Mouse (Mus musculus): Measurements from ENCODE around the gene Mcub.
A peak's percentile ranks its signal among the peaks of the same experiment; 100 is the strongest.

Gene Mcub

DNA sequence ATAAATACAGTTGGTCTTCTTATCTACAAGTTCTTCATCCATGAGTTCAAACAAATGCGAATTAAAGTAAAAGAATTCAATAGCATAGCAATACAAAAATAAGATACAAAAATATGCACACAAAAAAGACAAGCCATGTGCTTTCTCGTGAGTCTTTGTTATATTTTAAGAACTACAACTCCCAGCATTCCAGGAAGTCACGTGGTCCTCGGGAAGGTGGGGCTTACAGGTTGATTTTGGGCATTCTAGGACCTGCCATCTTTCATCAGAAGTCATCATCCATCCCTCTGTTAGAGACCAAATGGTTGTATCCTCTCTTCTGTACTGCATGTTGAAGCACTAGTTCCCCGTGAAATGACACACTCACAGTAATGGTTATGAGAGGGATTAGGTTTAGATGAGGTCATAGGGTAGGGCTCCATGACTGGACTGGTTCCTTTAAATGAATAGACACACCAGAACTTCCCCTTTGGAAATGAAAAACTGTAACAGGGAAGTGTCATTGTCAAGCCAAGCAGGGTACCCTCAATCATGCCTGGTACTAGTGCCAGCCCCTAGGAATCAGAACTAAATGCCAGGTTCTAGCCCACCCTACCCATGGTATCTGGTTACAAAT is 20.7 kb downstream of the Mcub start:
- no peak for DNase-seq (ENCODE audit: low spot score)

DNA sequence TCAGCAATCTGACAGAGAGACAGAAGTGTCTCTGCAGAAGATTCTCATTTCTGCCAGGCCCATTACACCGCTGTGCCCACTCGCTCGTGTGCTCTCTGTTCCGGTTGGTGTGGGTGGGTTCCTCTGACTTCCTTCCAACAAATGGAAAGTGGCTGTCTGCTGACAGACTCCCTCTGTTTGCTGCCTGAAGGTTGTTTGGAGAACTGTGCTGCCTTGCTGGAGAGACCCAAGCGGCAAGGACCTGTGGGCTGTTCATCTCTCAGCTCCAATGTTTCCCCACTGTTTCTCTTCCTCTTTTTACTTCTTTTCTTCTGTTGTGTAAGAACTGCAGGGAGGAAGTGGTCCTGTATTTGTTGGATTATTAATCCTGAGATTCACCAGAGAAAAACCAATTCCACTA is 21.6 kb downstream of the Mcub start:
- DNase-seq (ENCODE audit: low spot score): no peak

DNA sequence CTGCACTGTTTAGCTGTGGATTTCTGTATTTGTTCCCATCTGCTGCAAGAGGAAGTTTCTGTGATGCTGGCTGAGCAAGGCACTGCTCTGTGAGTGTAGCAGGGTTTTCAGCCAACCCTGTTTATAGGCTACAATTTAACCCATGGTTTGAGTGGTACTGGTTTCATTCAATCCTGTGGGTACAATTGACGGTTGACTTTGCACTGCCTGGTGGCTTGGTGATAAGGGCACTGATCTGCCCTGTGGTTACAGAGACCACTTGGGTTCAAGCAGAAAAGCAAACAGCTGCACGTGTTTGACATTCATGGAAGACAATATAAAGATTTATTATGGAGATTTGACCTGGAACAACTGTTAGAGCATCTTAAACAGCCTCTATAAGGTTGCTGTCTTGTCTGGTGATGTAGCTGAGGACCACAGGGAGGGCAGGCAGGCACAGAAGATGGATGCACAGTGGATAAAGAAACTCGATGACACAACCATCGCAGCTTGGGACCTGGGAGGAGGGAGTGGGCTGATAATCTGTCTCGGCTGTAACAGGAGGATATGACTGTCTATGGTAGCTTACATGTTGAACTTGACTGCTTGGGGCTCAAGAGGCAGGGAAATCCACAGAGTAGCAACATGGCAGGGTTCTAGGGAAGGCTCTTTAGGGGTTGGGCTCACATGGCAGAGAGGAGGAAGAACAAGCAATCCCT is 23.6 kb downstream of the Mcub start:
- DNase-seq (ENCODE audit: low spot score): no peak

DNA sequence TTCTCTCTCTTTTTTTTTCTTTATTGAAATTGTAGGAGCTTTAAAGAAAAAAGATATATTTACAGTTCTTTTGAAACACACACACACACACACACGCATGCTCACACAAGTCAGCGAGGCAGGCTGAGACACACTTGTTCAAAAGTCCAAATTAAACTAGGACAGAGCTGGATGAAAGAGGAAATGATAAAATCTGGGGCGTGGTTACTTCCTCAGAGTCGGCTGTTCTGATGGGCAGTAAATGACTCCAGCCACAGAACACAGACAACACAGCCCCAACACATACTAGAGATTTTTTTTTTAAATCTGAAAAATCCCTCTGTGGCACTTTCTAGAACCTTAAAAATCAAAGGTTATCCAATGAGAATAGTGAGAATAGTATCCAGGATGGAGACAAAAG is 26.2 kb downstream of the Mcub start:
- no peak for DNase-seq (ENCODE audit: low spot score)

DNA sequence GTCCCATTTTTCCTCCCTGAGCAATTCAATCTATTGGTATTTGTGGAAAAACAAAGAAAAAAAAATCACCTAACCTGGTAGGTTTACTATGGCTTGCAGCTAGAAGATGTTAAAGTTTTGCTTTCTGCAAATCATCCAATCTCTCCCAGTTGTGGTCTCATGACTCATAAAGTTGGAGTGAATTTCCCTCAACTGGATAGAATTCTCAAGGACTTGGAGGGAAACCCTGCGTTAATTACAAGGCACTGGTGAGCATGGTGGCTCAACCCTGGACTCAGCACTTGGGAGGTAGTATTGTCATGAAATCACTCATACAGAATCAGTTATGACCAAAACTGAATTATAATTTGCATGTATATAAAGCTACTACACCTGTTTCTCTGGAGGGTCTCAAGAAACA is 28.7 kb downstream of the Mcub start:
- no peak for DNase-seq (ENCODE audit: low spot score)

DNA sequence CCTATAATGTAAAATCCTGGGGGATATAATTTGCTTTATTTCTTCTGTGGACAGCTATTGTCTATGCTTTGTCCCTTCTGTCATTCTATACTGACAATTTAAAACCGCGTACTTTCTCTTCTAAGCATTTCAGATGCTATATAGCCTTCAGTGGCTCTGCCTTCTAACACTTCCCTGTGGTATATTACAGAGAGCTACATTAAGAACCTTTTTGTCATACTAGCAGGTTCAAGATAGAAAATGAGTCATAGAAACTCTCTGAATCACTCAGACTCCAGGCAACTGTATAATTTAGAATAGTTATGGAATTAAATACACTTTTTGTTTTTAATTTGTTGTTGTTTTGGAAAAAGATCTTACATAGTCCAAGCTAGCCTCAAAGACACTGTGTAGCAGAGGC is 29.2 kb downstream of the Mcub start:
- no peak for DNase-seq (ENCODE audit: low spot score)

DNA sequence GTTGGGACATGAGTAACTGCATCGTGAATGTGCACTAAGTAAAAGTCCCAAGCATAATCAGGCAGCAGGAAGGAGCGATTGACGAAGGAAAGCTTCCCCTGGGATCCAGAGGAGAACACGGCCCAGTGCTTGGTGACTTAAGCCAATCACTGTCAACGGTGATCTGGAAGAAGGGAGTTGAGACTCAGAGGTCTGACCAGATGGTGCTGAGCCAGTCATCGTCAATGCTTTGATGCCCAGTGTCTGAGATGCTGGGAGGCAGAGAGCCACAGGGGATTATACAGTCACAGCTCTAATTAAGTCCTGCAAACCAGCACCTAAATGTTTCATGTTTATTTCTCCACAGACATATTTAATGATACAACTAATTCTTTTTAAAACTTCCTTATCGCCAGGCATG is 30.9 kb downstream of the Mcub start:
- DNase-seq (ENCODE audit: low spot score): no peak

DNA sequence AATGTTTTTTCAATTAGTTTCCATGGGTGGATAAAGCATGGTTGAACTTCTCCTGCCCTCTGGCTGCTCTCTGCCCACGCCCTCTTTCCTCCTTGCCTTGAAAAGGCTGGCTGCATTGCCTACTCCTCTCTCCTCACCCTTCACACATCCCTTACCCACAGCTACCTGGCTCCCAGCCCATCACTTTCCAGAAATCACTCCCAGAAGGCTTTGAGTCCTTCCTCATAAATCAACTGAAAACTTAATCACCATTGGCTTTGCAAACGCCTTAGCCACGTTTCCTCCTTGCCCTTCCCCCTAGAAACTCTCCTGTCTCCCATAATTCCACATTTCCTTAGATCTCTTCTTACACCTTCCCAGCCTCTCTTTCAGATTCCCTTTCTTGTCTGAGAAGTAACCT is 32.2 kb downstream of the Mcub start:
- DNase-seq (ENCODE audit: low spot score): peak; percentile 21

DNA sequence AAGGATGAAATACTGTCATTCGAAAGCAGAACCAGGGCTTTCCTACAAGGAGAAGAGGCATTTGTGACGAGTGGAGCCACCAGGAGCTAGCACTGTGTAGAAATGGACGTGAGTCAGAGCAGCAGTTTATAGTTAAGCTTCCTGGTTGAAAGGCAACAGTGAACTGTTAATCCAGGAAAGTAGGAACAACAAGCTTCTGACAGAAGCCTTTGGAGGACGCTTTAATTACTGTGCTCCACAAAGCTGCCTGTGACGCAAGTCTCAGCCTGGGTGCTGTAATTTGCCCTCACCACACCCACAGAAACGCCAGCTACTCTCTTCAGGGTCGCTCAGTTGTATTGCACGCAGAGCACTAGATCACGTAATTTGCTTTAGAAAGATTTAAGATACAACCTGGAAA is 33.4 kb downstream of the Mcub start:
- no peak for DNase-seq (ENCODE audit: low spot score)

DNA sequence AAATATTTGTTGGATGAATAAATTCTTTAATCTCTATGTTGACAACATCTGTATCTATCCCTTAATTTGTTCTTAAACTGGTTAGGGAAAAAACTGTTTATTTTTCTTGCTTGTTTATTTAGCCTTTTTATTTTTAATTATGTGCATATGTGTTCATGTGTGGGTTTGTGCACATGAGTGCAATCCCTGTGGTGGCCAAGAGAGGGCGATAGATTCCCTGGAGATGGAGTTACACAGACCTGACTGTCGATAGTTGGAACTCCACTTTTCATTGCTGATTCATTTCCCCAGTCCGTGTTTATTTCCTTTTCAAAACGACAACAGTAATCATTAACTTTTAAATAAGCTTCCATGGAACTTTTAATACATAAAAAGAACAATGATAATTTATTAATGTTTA is 37.6 kb downstream of the Mcub start:
- DNase-seq (ENCODE audit: low spot score): no peak

DNA sequence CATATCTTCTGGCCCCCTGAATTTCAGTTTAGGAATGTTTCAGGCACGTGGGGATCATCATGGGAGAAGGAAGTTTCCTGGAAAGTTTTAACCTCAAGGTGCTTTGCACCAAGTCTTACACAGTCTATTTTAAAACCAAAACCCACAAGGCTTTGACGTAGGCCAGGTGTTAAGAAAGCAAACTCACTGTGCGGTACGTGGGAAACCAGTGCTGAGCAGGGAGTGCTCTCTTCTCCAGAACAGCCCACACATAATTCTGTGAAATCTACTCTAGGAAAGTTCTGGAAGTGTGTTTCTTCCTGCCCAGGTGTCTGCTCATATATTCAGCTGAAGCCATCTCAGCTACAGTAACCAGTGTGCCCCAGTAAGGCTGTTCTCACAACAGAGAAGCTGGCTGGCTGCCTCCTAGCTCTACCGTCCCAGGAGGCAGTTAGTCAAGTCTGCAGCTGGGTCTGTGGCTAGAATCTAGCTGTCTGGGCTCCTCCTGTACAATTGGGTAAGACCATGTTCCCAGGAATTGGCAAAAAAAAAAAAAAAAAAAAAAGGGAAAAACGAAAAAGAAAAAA is 39.7 kb downstream of the Mcub start:
- no peak for DNase-seq (ENCODE audit: low spot score)

DNA sequence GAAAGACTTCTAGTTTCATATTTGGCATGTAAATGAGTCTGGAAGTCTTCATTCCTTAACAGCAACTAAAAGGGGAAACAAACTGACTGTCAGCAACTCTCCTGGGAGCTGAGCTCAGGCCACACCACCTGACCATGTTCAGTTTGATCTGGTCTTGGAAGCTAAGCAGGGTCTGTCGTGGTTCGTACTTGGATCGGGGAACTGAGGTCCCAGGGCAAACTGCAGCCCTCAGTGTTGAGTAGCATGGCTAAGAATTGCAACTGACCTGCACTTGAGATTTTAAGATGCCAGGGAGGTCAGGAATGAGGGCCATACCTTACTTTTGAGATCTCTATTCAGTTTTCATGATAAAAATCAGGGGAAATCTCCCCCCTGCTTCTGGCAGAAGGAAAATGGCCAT is 44.1 kb downstream of the Mcub start:
- DNase-seq (ENCODE audit: low spot score): no peak

DNA sequence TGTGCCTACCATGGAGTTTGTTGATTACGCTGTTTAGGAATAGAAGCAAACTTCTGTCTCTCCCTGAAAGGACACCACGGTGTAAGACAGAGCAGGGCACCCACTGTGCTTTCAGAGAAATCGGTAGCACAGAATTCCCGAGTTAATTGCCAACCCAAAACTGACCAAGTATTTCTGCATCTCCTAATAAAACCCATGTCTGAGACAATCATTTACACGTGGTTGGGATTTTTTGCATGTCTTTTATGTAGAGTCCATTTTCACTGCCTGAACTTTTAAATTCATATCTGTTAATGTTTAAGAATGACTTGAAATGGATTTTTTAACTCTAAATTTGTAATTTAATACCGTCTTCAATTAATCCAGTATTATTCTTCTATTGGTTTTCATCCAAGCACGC is 46.4 kb downstream of the Mcub start:
- DNase-seq (ENCODE audit: low spot score): no peak

DNA sequence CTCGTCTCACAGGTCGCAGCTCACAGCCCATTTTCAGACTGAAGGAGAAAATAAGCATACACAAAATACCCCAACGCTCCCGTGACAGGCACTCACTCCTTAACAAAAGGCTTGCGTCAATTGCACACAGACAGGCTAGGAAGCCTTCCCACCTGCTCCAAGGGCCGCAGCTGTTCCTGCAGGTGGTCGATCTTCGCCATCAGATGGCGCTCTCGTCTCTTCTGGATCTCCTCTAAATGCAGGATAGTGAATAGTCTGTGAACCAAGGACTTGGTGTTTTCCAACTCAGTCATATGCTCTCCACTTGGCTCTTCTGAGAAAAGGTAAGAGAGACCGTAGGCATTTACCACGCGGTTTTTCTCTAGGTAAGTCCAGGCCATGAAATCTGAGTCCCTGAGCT is 51.6 kb downstream of the Mcub start:
- peak; percentile 61 for DNase-seq (ENCODE audit: low spot score)

DNA sequence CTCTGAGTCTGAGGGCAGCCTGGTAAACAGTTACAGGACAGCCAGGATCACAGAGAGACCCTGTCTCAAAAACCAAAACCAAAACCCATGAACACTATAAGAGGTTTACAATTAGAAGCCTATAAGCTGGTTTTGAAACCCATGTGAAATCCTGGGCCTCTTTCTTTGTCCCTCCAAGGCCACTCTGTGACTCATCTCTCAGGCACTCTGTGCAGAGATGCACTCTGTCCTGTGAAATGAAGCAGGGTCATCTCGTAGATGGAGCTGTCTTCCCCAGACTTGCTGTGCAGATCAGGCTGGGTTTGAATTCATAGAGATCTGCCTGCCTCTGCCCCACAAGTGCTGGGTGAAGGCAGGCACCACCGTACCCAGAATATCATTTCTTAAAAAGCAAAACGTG is 52.6 kb downstream of the Mcub start:
- DNase-seq (ENCODE audit: low spot score): no peak

DNA sequence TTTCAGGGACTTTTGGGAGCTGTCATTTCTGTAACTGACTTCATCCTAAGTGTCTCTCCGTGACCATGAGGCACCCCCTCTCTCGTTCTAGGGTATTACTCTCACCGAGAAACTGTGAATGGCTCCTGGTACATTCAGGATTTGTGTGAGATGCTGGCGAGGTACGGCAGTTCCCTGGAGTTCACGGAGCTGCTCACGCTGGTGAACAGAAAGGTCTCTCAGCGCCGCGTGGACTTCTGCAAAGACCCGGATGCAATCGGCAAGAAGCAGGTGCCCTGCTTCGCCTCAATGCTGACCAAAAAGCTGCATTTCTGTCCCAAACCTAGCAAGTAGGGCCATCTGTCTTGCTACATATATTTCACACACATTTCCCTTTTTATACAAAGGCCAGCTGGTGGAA is 56.8 kb downstream of the Mcub start:
- DNase-seq (ENCODE audit: low spot score): no peak

DNA sequence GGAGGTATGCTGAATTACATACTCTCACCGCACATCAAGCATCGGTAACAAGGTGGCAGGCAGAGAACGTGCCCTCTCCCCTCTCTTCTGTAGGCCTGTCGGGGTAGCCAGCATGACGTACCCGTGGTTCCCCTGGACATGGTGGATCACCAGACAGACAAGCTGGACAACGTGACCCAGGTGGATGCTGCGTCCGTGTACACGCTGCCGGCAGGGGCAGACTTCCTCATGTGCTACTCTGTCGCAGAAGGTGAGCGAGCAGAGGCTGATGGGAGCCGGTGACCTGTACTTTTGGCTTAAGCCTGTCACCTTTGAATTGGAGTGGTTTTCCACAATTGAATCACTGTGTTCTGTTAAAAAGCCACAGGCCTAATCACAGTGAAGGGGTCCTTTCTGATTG is 58.0 kb downstream of the Mcub start:
- DNase-seq (ENCODE audit: low spot score): no peak

DNA sequence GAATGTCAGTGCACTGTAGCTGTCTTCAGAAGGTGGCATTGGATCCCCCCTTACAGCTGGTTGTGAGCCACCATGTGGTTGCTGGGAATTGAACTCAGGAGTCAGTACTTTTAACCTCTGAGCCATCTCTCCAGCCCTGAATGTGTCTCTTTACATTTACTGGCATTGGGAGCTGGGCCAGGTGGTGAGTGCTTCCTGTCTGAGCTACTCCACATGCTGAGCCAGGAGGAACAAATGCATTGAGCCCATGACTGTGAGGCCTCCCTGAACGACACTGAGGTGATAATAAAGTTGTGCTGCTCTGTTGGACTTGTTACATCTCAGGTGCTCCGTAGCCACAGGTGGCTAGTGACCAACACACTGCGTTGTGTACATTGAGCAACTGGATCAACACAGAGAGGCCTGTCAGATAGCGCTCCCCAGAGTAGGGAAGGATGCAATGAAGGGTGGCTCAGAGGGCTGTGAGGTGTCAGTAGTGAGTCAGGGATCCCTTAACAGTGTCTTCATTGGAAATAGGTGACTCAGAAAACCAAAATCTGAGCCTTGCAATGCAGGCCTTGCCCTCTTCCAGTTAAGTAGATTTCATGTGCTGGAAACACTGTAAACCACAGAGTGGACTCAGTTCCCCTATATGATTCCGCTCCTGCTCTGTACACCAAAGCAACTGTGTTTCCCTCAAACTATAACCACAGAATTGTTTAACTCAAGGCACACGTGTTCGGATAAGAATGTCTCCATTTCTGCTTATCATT is 65.4 kb downstream of the Mcub start:
- no peak for DNase-seq (ENCODE audit: low spot score)

DNA sequence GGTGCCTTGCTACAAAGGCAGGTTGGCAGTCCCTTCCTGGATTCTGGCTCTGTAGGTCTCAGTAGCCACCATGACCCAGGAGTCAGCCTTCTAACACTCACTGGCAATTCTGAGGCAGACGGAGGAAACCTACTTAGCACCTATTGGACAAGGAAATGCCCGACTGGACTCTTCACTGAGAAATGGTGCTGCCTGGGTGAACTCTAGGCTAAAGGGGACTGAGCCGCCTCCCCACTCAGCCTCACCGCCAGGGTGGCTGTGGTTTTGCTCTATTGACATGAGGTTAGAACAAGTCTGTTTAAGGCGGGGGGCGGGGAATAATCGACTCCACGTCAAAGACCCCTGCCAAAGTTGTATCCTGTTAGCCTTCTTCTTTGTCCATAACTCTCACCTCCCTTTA is 66.1 kb downstream of the Mcub start:
- no peak for DNase-seq (ENCODE audit: low spot score)

DNA sequence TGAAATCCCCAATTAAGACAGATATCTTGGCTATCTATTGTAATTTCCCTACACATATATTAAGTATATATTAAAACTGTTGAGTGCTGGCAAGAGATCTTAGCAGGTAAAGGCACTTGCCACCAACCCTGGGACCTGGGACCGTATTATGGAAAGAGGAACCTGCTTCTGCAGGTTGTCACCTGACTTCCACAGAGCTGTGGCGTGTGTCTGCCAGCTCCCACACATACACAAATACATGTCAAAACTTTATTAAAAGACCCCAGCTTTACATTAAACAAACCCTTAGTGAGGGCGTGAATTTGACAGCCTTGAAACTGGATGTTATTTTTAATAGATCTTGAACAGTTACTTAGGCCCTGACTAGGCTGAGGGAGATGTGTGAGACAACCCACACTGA is 66.6 kb downstream of the Mcub start:
- no peak for DNase-seq (ENCODE audit: low spot score)

DNA sequence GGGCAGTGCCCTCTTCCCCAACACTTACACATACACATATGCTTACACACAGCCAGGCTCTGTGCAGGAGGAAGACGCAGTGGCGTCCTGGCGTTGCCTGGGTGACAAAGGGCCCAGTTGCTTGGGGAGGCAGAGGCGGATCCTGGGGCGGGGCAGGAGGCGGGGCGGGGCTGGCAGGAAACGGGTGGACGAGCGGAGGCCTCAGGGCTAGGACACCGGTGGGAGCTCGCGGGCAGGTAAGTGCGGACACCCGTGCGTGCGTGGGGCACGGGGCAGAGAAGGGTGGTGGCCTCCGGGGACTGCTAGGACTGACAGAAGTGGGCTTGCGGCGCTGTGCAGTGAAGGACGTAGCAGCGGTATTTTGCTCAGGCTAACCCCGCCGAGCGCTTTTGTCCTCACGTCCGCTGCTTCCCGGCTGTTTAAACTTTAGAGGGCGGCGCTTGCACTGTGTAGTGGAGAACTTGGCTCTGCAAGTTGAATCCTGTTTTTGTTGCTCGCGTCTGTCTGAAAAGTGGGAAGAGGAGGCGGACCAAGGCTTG is 68.7 kb downstream of the Mcub start, which contains the start of gene Casp6:
Casp6 (plus strand) TSS at position 155 of the 539 bp plus-strand sequence.
- peak; percentile 73 for DNase-seq (ENCODE audit: low spot score)

DNA sequence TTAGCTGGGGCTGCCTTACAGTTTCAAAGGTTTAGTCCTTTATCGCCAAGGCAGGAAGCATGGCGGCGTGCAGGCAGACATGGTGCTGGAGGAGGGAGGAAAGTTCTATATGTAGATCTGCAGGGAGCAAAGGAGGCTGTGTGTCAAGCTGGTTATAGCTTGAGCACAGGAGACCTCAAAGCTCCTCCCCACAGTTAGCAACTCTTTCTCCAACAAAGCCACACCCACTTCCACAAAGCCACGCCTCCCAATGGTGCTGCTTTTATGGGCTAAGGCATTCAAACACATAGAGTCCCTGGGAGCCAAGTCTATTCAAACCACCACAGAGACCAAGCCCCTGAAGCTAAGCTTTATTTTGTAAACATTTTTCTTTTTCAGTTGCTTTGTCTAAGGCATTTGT is 71.1 kb downstream of the Mcub start:
- DNase-seq (ENCODE audit: low spot score): no peak

DNA sequence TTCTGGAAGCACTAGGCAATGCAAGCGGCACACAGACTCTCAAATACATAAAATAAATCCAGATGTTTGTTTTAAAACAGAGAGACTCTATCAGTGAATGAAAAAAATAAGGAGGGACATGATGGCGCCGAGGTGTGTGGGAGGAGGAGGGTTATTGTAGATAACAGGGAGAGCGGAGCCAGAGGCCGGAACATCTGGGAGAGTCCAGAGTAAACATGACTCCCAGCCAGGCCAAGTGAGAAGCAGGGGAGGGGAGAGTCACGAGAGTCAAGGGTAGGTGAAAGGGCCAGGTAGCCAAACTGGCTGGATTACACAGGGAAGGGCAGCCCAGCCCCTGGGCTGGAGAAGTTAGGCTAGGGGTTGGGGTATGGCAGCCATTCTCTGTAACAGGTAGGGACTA is 73.4 kb downstream of the Mcub start:
- DNase-seq (ENCODE audit: low spot score): no peak
